Mouse (Mus musculus) heart, postnatal 0 days (tissue): ENCODE results near the gene Extl1.

Source experiments
- CTCF ChIP-seq: IDR thresholded peaks from 2 replicates; pipeline ENCODE4 v1.5.1; 2016; ENCODE audit warnings: antibody characterized with exemption, control low read depth, low read depth
- EP300 ChIP-seq: IDR thresholded peaks from 2 replicates; pipeline ENCODE4 v1.6.1; 2016; ENCODE audit warnings: antibody characterized with exemption, low read depth

DNA sequence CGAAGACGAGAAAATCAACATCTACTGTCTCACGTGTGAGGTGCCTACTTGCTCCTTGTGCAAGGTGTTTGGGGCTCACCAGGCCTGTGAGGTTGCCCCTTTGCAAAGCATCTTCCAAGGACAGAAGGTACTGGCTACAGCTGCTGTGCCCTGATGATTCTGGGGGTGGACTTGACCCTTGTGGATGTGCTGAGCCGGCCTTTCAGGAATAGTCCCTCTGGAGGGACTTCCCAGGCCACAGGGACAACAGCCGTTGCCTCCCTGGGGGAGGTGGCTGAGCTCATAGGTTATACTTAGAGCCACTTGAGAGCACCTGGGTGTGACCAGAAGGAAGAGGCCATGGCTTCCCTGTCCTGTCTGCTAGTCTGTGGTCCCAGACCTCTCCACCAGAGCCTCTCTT, 64.0 kb downstream of the Extl1 start:
- TF ChIP-seq EP300 (no peak), CTCF (no peak)
